Mouse (Mus musculus) MEL (cell line): ENCODE measurements around the gene Mcpt8.

Experiments used
- CTCF ChIP-seq, 3 experiments: IDR thresholded peaks in 2 of 3; conservative IDR thresholded peaks in 1 of 3; 2 replicates each; pipeline ENCODE4 v1.5.1; 2011 to 2012; ENCODE audit warnings: low read length in 3 of 3, low read depth in 2 of 3, mild to moderate bottlenecking in 2 of 3, improper control_type of control experiment in 1 of 3, inconsistent platforms in 1 of 3, mixed read lengths in 1 of 3, moderate library complexity in 1 of 3; ENCODE audit not compliant: control insufficient read depth in 1 of 3, insufficient read depth in 1 of 3, poor library complexity in 1 of 3, severe bottlenecking in 1 of 3
- ETS1 ChIP-seq: IDR thresholded peaks from 2 replicates; pipeline ENCODE4 v1.6.1; 2012; ENCODE audit warnings: low read depth, mild to moderate bottlenecking, inconsistent platforms, low read length, improper control_type of control experiment, moderate library complexity
- HCFC1 ChIP-seq: IDR thresholded peaks from 2 replicates; pipeline ENCODE4 v1.6.1; 2012; ENCODE audit warnings: low read depth, mild to moderate bottlenecking, inconsistent platforms, low read length, improper control_type of control experiment, moderate library complexity
- MEF2A ChIP-seq: IDR thresholded peaks from 2 replicates; pipeline ENCODE4 v1.6.1; 2014; ENCODE audit warnings: low read depth, mild to moderate bottlenecking, inconsistent platforms, low read length, improper control_type of control experiment; ENCODE audit not compliant: poor library complexity, insufficient replicate concordance, severe bottlenecking; ENCODE audit errors: extremely low read depth
- POLR2A ChIP-seq, 2 experiments: IDR thresholded peaks; 2 replicates each; pipeline ENCODE4 v1.6.1; 2011 to 2012; ENCODE audit warnings: low read length in 2 of 2, mild to moderate bottlenecking in 2 of 2, control low read depth in 1 of 2, improper control_type of control experiment in 1 of 2, low read depth in 1 of 2, moderate library complexity in 1 of 2; ENCODE audit not compliant: control insufficient read depth in 1 of 2, insufficient read depth in 1 of 2, poor library complexity in 1 of 2
- TAL1 ChIP-seq: IDR thresholded peaks from 2 replicates; pipeline ENCODE4 v1.6.1; 2012; ENCODE audit warnings: mild to moderate bottlenecking, inconsistent platforms, low read length, moderate library complexity, mixed read lengths

GRCm38 (mm10) chr14:56105447-56106180, 20.5 kb upstream of the Mcpt8 start:
- TF ChIP-seq POLR2A (IDR thresholded peaks at IDR 0.05; ENCODE audit: control insufficient read depth in 1 of 2, insufficient read depth in 1 of 2, low read depth in 1 of 2, low read length in 2 of 2, poor library complexity in 1 of 2) (no peak), MEF2A (no peak), CTCF (IDR thresholded peaks at IDR 0.05 in 2 of 3, conservative IDR thresholded peaks at IDR 0.05 in 1 of 3; ENCODE audit: control insufficient read depth in 1 of 3, insufficient read depth in 1 of 3, low read depth in 2 of 3, low read length in 3 of 3, poor library complexity in 1 of 3, severe bottlenecking in 1 of 3) (no peak), HCFC1 (no peak), ETS1 (no peak), TAL1 (no peak)
